Mouse (Mus musculus) cerebellum, adult 2 months (tissue): Measurements from ENCODE around the gene Sdk1.

ENCODE experiments used
- CTCF ChIP-seq: fragments of 200-500 bp; IDR thresholded peaks from 2 replicates; pipeline ENCODE4 v1.5.1; 2011; ENCODE audit warnings: low read depth, mild to moderate bottlenecking, control low read depth, low read length, moderate library complexity, borderline replicate concordance; ENCODE audit not compliant: insufficient read depth
- POLR2A ChIP-seq: fragments of 200-500 bp; IDR thresholded peaks from 2 replicates; pipeline ENCODE4 v1.6.1; 2011; ENCODE audit warnings: low read length, control low read depth, borderline replicate concordance; ENCODE audit not compliant: insufficient read depth

DNA sequence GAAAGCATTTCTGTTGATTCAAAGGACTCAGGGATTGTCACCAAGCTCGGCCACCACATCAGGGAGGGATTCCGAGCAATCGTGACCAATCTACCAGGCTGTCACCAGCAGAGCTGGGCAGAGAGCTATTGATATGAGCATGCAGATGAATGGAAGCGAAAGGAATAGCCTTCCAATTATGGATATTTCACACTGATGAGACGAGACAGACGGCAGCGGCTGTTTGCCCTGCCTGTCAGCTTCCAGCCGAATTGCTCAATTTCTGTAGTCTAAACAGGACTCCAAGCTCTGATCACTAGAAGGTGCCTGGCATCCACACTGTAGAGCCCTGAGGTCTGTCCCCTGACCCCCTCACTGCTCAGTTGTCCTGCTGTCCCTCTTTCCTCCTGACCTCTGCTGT, 699.3 kb downstream of the Sdk1 start:
- TF ChIP-seq POLR2A (no peak), CTCF (no peak)
